Mouse (Mus musculus): ENCODE results near the gene Abca1. TPM values are rescaled to one million over a fixed set of nuclear protein-coding genes. Genes with fewer than 3 reads are reported as not detected.

The Abca1 gene
- polyA plus RNA-seq, 1 experiment from 2014 or later, result 9.3 TPM

DNA sequence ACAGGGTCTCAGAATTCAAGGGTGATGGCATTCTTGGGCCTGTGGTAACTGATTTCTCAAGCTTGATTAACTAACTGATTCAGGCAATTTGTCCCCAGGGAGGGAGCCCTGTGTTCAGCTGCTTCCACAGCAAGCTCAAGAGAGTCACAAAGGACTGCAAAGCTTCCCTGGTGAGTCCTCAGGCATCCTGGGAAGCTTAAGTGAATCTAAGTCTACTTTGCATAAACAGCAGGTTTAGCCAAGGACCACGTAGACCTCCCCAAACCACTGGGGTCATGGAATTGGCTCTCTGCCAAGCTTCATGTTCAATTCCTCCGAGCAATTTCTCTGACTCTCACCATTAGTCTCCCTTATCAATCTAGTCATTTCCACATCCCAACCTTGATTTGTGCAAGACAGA is 12.2 kb downstream of the Abca1 start:
- Histone ChIP-seq H3K27ac (no peak overlapping the region), H3K27me3 (no peaks in the 10 kb centered on the region), H3K9me3 (replicated peaks) (no peaks in the 10 kb centered on the region), H3K9ac (no peak overlapping the region), H3K4me2 (replicated peaks) (no peak overlapping the region), H3K4me3 (no peak overlapping the region), H3K4me1 (peaks cover 26% of the 10 kb centered on the region), H3K36me3 (no peaks in the 10 kb centered on the region)
- ATAC-seq (ENCODE audit: low FRiP score), result no peak
- WGBS, result 16% methylated on average over 2 of the region's 2 CpGs

DNA sequence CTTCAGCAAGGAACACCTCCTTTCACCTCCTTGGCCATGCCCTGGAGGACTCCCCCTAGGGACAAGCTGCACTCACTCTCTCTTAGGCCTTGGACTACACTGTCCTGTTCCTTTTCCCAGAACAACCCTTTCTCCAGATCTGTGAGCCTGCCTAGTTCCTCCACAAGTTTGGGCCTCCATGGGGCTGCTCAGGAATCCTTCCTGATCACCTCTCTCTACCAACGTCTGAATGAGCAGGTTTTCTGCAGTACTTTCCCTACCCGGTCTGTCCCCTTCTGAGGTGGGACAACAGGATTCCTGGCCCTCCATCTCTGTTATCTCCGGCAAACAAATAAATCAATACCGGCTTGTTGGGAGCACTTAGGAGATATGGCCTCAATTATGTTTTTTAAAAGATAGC is 12.6 kb downstream of the Abca1 start:
- H3K27me3 ChIP-seq, result no peaks in the 10 kb centered on the region
- whole genome bisulfite sequencing, result 46% methylated on average over 4 of the region's 4 CpGs
- no peaks in the 10 kb centered on the region for H3K36me3 ChIP-seq
- H3K4me2 ChIP-seq (replicated peaks), result no peak overlapping the region
- H3K9ac ChIP-seq, result no peak overlapping the region
- ATAC-seq (ENCODE audit: low FRiP score), result no peak
- no peaks in the 10 kb centered on the region for H3K9me3 ChIP-seq (replicated peaks)
- no peak overlapping the region for H3K27ac ChIP-seq
- no peak overlapping the region for H3K4me3 ChIP-seq
- peaks cover 25% of the 10 kb centered on the region for H3K4me1 ChIP-seq

DNA sequence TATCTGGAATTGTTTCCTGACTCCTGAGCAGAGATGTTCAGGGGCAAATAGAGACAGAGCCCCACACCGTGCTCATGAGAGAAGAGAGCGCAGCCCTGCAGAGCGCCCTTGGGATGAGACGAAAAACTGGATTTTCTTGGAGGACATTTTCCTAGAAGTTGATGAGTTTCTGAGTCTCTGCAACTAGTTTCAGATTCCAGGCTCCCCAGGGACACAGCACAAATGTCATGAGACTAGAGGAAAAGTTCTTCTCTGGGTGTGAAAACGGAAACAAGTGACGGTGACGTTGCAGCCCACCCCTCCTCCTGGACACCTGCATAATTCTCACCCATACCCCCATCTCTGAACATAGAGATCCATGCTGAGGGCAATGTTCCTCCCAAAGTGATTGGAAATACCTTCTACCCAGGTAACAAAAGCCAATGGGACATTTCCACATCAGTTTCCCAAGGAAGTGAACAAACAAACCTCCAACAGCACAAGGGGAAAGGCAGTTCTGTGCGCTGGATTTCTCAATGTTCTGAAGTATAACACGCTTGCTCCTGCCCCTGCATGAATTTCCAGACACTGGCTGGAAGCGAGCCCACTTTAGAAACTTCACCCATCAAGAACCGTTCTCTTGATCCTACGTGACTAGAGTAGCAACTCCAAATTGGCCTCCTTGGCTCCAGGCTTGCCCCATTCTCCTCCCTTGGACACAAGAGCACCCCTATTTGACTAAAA is 13.3 kb downstream of the Abca1 start:
- no peak overlapping the region for H3K27ac ChIP-seq
- ATAC-seq (ENCODE audit: low FRiP score), result no peak
- peaks cover 25% of the 10 kb centered on the region for H3K4me1 ChIP-seq
- no peak overlapping the region for H3K9ac ChIP-seq
- H3K4me3 ChIP-seq, result no peak overlapping the region
- WGBS, result 93% methylated on average over 12 of the region's 12 CpGs
- H3K36me3 ChIP-seq, result no peaks in the 10 kb centered on the region
- no peak overlapping the region for H3K4me2 ChIP-seq (replicated peaks)
- no peaks in the 10 kb centered on the region for H3K27me3 ChIP-seq
- no peaks in the 10 kb centered on the region for H3K9me3 ChIP-seq (replicated peaks)

DNA sequence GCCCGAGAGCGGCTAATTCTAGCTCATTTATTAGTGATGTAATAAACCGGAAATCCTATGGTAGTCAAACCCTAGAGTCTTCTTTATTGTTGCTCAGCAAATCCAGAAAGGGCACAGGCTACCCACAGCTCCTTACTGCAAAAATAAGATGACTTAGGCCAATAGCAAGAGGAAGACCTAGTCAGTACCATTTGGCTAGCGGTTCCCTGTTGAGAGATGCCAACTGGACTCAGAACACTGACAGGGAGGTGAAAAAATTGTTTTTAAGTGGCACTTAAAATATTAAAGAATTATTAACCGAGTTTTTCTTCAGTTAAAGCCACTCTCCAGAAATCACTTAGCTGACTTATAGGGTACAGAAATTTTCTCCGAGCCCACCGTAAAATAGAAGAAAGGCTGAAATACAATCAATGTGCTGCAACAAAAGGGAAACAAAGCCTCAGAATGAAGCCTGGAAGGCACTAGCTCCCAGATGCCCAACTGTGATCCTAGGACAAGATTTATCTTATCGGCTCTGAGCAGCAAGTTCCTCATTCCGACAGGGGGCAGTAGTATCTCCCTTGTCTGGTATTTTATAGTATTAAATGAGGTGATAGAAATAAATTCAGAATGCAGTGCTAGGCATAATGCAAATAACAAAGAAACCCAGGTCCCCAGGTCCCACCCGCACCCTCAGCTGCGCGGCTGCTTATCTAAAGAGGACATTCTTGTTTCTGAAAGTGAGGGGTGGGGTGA is 14.1 kb downstream of the Abca1 start:
- no peaks in the 10 kb centered on the region for H3K27me3 ChIP-seq
- peaks cover 21% of the 10 kb centered on the region for H3K4me1 ChIP-seq
- no peak overlapping the region for H3K9ac ChIP-seq
- H3K27ac ChIP-seq, result no peak overlapping the region
- H3K36me3 ChIP-seq, result no peaks in the 10 kb centered on the region
- no peaks in the 10 kb centered on the region for H3K9me3 ChIP-seq (replicated peaks)
- ATAC-seq (ENCODE audit: low FRiP score), result no peak
- H3K4me2 ChIP-seq (replicated peaks), result no peak overlapping the region
- H3K4me3 ChIP-seq, result no peak overlapping the region
- WGBS, result 81% methylated on average over 12 of the region's 12 CpGs

DNA sequence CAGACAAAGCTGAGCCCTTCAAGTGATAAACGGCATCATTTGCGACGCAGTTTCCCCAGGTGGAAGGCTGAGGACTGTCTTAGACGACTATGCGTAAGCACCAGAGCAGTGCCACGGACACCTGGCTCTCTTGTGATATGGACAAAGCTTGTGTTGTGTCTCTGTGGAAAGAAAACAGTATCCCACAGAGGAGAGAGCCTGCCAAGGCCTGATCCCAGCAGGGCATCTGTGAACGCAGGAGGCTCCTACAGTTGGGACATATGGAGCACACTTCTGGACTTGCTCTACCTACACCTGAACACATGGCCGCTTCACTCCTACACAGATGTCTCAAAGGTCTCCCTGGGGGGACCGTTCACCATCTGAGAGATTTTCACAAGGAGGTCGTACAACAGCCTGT is 15.1 kb downstream of the Abca1 start:
- no peak; the same call in 1 of the 2 replicates for ATAC-seq (ENCODE audit: low FRiP score)
- 73% methylated on average over 10 of the region's 10 CpGs for WGBS

DNA sequence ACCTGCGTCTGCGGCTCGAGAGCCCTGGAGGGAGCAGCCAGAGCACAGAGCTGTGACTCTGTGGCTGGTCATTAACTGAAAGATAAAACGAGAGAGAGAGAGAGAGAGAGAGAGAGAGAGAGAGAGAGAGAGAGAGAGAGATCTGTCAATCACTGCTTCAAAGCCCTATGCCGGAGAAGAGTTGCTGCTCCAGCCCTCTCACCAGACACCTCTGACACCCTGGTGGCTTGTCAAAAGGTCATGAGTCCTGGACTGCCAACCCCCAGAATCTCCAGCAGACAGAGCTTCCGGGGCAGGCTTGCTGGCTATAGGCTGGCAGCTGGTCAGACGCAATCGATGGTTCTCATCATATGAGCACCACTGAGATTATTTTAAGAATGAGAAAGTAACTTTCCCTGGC is 15.7 kb downstream of the Abca1 start:
- Histone ChIP-seq H3K27me3 (no peaks in the 10 kb centered on the region), H3K4me1 (peaks cover 16% of the 10 kb centered on the region), H3K36me3 (no peaks in the 10 kb centered on the region), H3K9ac (no peak overlapping the region), H3K4me3 (no peak overlapping the region), H3K4me2 (replicated peaks) (no peak overlapping the region), H3K27ac (no peak overlapping the region), H3K9me3 (replicated peaks) (no peaks in the 10 kb centered on the region)
- 56% methylated on average over 8 of the region's 8 CpGs for WGBS
- ATAC-seq (ENCODE audit: low FRiP score), result no peak

More for the DNA sequence above, 15.1 kb downstream of the Abca1 start:
- no peak overlapping the region for H3K9ac ChIP-seq
- no peak overlapping the region for H3K27ac ChIP-seq
- H3K36me3 ChIP-seq, result no peaks in the 10 kb centered on the region
- no peak overlapping the region for H3K4me2 ChIP-seq (replicated peaks)
- no peaks in the 10 kb centered on the region for H3K27me3 ChIP-seq
- H3K9me3 ChIP-seq (replicated peaks), result no peaks in the 10 kb centered on the region
- peaks cover 16% of the 10 kb centered on the region for H3K4me1 ChIP-seq
- H3K4me3 ChIP-seq, result no peak overlapping the region

DNA sequence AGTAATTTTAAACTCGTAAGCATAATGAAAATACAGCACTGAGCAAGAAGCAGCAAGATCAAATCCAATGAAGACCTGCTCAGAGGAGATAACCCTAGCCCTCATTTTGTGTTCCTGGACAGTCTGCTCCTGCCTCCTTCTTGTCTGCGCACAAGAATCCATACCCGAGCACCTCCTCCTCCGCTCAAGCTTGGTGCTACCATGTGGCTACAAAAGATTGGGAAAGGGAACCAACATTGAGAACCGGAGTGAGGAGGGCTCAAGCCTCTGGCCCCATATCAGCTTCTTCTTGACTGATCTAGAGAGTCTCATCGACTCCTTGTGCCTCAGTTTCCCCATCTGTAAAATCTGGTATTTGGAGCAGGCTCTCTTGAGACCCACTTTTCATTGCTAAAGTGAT is 19.0 kb downstream of the Abca1 start:
- H3K9ac ChIP-seq, result no peak overlapping the region
- H3K9me3 ChIP-seq (replicated peaks), result no peaks in the 10 kb centered on the region
- ATAC-seq (ENCODE audit: low FRiP score), result no peak
- H3K4me3 ChIP-seq, result no peak overlapping the region
- 0 out of 2 replicates have a peak, but pooled peaks cover 7% of the 10 kb centered on the region for H3K4me1 ChIP-seq
- H3K4me2 ChIP-seq (replicated peaks), result no peak overlapping the region
- no peak overlapping the region for H3K27ac ChIP-seq
- no peaks in the 10 kb centered on the region for H3K27me3 ChIP-seq
- 93% methylated on average over 6 of the region's 6 CpGs for WGBS
- no peaks in the 10 kb centered on the region for H3K36me3 ChIP-seq

DNA sequence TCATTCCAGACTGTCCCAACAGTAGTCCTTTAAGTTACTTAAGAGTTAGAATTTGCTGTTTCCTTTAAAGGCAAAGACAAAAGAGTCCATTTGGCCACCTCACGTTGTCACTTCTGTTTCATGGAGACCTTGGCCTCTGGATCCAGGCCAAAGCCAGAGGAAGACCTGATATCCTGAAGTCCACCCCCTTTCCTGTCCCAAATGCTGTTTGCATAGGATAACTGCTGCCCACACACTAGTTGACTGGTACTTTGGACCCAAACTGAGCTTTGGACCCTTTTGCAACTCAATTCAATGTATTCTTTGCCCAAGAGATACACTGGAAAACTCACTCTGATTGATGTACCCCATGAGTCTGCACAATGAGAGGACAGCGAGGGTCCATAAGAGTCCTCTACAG is 20.2 kb downstream of the Abca1 start:
- no peak for ATAC-seq (ENCODE audit: low FRiP score)
- no peak overlapping the region for H3K4me2 ChIP-seq (replicated peaks)

DNA sequence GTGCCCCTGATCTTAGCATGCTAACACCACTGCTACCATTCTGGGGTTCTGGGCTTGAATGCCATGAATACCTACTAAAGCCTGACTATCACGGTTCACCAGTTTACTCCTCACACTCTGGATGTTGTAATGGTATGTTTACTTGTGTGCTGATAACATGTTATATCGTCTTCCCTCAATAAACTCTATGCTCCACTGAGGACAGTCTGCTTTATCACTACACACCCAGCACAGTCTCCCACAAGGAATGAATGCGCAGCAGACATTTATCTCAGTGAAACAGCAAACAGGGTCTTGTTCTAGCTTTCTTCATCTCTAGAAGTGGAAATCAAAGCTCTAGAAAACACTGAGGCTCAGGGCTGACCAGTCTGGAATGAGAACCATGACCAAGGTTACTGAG is 20.7 kb downstream of the Abca1 start:
- H3K4me1 ChIP-seq, result 0 out of 2 replicates have a peak, but pooled peaks cover 3% of the 10 kb centered on the region
- H3K4me2 ChIP-seq (replicated peaks), result no peak overlapping the region
- H3K9ac ChIP-seq, result no peak overlapping the region
- WGBS, result 92% methylated on average over 3 of the region's 3 CpGs
- no peak for ATAC-seq (ENCODE audit: low FRiP score)
- H3K36me3 ChIP-seq, result no peaks in the 10 kb centered on the region
- no peaks in the 10 kb centered on the region for H3K27me3 ChIP-seq
- no peak overlapping the region for H3K4me3 ChIP-seq
- no peaks in the 10 kb centered on the region for H3K9me3 ChIP-seq (replicated peaks)
- no peak overlapping the region for H3K27ac ChIP-seq

More for the DNA sequence above, 20.2 kb downstream of the Abca1 start:
- no peaks in the 10 kb centered on the region for H3K27me3 ChIP-seq
- H3K9ac ChIP-seq, result no peak overlapping the region
- no peak overlapping the region for H3K27ac ChIP-seq
- H3K36me3 ChIP-seq, result no peaks in the 10 kb centered on the region
- H3K4me1 ChIP-seq, result 0 out of 2 replicates have a peak, but pooled peaks cover 4% of the 10 kb centered on the region
- H3K4me3 ChIP-seq, result no peak overlapping the region
- WGBS, result 85% methylated on average over 2 of the region's 2 CpGs
- no peaks in the 10 kb centered on the region for H3K9me3 ChIP-seq (replicated peaks)

DNA sequence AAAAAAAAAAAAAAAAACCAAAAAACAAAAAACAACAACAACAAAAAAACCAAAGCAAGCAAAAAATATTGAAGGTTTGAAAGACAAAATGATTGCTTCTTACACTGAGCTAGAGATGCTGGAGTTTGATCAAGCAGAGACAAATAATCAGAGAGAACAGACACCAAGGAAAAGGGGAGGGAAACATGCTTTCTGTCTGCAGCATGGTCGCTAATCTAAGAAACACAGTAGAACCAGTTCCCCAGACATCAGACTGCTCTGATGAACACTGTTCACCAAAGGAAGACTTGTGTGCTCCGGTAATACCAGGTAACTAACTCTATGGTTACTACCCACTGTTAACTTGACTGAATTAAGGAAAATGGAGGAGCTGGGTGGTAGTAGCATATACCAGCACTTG is 22.6 kb downstream of the Abca1 start:
- no peak for ATAC-seq (ENCODE audit: low FRiP score)
- Histone ChIP-seq H3K36me3 (no peaks in the 10 kb centered on the region), H3K4me3 (no peak overlapping the region), H3K9ac (no peak overlapping the region), H3K27me3 (no peaks in the 10 kb centered on the region), H3K9me3 (replicated peaks) (no peaks in the 10 kb centered on the region), H3K27ac (no peak overlapping the region), H3K4me2 (replicated peaks) (no peak overlapping the region), H3K4me1 (no peaks in the 10 kb centered on the region)
- WGBS, result 92% methylated on average over 2 of the region's 2 CpGs

DNA sequence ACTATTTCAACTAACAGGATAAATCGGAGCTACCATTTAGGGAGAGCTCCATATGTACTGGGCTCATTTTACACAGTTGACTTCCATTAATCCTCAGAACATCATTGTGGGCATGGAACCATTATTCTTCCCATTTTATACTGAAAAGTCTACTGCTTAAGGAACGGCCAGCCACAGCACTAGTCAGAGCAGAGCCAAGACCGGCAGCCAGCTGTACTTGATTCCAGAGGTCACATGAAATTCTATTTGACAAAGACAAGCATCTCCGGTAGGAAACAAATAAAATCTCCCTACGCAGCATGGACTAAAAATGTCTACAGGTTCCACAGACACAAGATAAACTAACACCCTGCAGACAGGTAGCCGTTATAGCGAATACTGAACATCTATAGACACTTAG is 24.9 kb downstream of the Abca1 start:
- 91% methylated on average over 7 of the region's 7 CpGs for WGBS
- ATAC-seq (ENCODE audit: low FRiP score), result no peak
- Histone ChIP-seq H3K4me3 (no peak overlapping the region), H3K27ac (no peak overlapping the region), H3K27me3 (no peaks in the 10 kb centered on the region), H3K4me1 (no peaks in the 10 kb centered on the region), H3K36me3 (0 out of 2 replicates have a peak, but pooled peaks cover 9% of the 10 kb centered on the region), H3K9ac (no peak overlapping the region), H3K9me3 (replicated peaks) (no peaks in the 10 kb centered on the region; the same call in 1 of the 2 replicates), H3K4me2 (replicated peaks) (no peak overlapping the region)

DNA sequence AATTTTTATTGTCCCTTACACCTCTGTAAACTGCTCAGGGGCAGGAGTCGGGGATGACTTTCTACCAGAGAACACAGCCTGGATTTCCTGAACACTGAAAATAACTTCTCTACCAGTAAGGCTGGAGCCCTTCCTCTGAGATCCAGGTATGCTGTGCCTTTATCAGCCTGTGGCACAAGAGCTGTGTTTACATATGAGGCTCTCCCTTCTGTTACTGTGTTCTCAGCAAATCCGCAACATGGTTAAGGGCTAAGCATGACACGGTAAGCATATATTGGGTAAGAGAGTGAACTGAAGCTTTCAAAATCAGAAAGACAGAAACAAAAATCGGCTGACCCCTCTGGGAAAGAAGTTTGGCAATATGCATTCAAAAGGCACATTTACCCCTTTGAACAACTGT is 25.7 kb downstream of the Abca1 start:
- Histone ChIP-seq H3K36me3 (0 out of 2 replicates have a peak, but pooled peaks cover 9% of the 10 kb centered on the region), H3K4me1 (no peaks in the 10 kb centered on the region), H3K27ac (no peak overlapping the region), H3K4me3 (no peak overlapping the region), H3K9ac (no peak overlapping the region), H3K9me3 (replicated peaks) (no peaks in the 10 kb centered on the region; the same call in 1 of the 2 replicates), H3K27me3 (no peaks in the 10 kb centered on the region), H3K4me2 (replicated peaks) (no peak overlapping the region)
- 85% methylated on average over 4 of the region's 4 CpGs for WGBS
- ATAC-seq (ENCODE audit: low FRiP score), result no peak
